20 mouse cellular contexts compared by ENCODE assay signal in the genomic region with DNA sequence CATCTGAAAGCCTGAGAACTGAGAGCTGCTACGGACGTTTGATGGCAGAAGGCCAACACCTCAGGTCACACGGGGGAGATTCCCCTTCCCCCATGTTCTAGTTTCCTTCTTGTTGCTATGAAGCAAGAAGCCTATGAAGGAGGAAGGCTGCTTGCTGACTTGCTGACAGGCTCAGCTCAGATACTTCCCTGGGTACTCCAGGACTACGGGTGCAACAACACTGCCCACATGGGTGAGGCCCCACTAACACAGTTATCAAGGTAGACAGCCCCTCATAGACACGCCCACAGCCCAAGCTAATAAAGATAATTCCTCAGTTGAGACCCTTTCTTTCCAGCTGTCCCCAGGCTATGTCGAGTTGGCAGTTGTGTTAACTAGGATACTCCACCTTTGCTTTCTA. TPM values are rescaled to one million over a fixed set of nuclear protein-coding genes. Genes with fewer than 3 reads are reported as not detected.
DNase-seq lines count a peak whose midpoint lies in the region; ATAC-seq and TF ChIP-seq lines count a peak whose summit lies in the region.
"Had no signal": no experiment of that assay in that cellular context is flagged by ENCODE, and none has a peak within 500 bp of the region (broad histone marks: within the 10 kb centered on the region; RNA-seq: fewer than 3 reads in every experiment).

No protein-coding gene starts in this region.

- ATAC-seq in heart, embryonic 11.5 days (replicated peaks; ENCODE audit: insufficient number of reproducible peaks, low FRiP score, low TSS enrichment): peak; percentile 83
- peak; percentile 45 for ATAC-seq in common myeloid progenitor, adult 5-6 weeks (replicated peaks; ENCODE audit: low read depth, poor library complexity, severe bottlenecking)
- ATAC-seq in liver, embryonic 14.5 days (ENCODE audit: insufficient read depth): peak; percentile 84
- no peak for ATAC-seq in kidney, embryonic 16.5 days (ENCODE audit: low FRiP score, low TSS enrichment)
- ATAC-seq in neural tube, embryonic 15.5 days (ENCODE audit: low FRiP score): no peak
- ATAC-seq: forebrain, embryonic 13.5 days had no signal

- no peak overlapping the region for H3K4me2 ChIP-seq in heart, embryonic 11.5 days
- H3K4me2 ChIP-seq in liver, embryonic 14.5 days (ENCODE audit: low read depth): peak overlapping the region; percentile 58
- no peak overlapping the region for H3K4me2 ChIP-seq in kidney, embryonic 16.5 days (replicated peaks; ENCODE audit: low read depth, low read length)
- H3K4me2 ChIP-seq in neural tube, embryonic 15.5 days: no peak overlapping the region
- H3K4me2 ChIP-seq: forebrain, embryonic 13.5 days; lung, embryonic 14.5 days; midbrain, embryonic 11.5 days had no signal

- H3K9me3 ChIP-seq in heart, embryonic 11.5 days (replicated peaks; ENCODE audit: control insufficient read depth, low read length): no peaks in the 10 kb centered on the region
- H3K9me3 ChIP-seq in liver, embryonic 14.5 days (ENCODE audit: control insufficient read depth, low read length): no peaks in the 10 kb centered on the region
- no peaks in the 10 kb centered on the region for H3K9me3 ChIP-seq in kidney, embryonic 16.5 days (ENCODE audit: low read length)
- no peaks in the 10 kb centered on the region for H3K9me3 ChIP-seq in neural tube, embryonic 15.5 days (replicated peaks)
- H3K9me3 ChIP-seq: forebrain, embryonic 13.5 days had no signal

- 29% methylated on average over 6 of the region's 6 CpGs for WGBS in heart, embryonic 11.5 days (ENCODE audit: insufficient replicate concordance)
- 23% methylated on average over 6 of the region's 6 CpGs for WGBS in liver, embryonic 14.5 days (ENCODE audit: insufficient replicate concordance)
- 55% methylated on average over 6 of the region's 6 CpGs for WGBS in kidney, embryonic 16.5 days
- 73% methylated on average over 6 of the region's 6 CpGs for WGBS in neural tube, embryonic 15.5 days

- H3K9ac ChIP-seq in heart, embryonic 11.5 days (ENCODE audit: low read depth, low read length): no peak overlapping the region
- H3K9ac ChIP-seq in liver, embryonic 14.5 days (replicated peaks): peak overlapping the region; percentile 54
- H3K9ac ChIP-seq in kidney, embryonic 16.5 days (replicated peaks; ENCODE audit: low read length): no peak overlapping the region
- no peak overlapping the region for H3K9ac ChIP-seq in neural tube, embryonic 15.5 days (replicated peaks)
- H3K9ac ChIP-seq: forebrain, embryonic 13.5 days; lung, embryonic 14.5 days had no signal

- no peaks in the 10 kb centered on the region for H3K36me3 ChIP-seq in heart, embryonic 11.5 days (ENCODE audit: control insufficient read depth, insufficient read depth, low read length)
- H3K36me3 ChIP-seq in liver, embryonic 14.5 days (replicated peaks; ENCODE audit: control insufficient read depth, insufficient read depth, low read depth): no peaks in the 10 kb centered on the region
- no peaks in the 10 kb centered on the region for H3K36me3 ChIP-seq in kidney, embryonic 16.5 days (ENCODE audit: insufficient read depth, low read length)
- H3K36me3 ChIP-seq in neural tube, embryonic 15.5 days: no peaks in the 10 kb centered on the region

- peaks cover 9% of the 10 kb centered on the region for H3K4me1 ChIP-seq in heart, embryonic 11.5 days (ENCODE audit: control insufficient read depth, insufficient read depth, low read length)
- H3K4me1 ChIP-seq in liver, embryonic 14.5 days (replicated peaks; ENCODE audit: control insufficient read depth in 2 of 2, insufficient read depth in 2 of 2, low read length in 1 of 2): peaks cover 29 to 31% of the 10 kb centered on the region in 2 experiments
- H3K4me1 ChIP-seq in kidney, embryonic 16.5 days (ENCODE audit: insufficient read depth, low read length): 0 out of 2 replicates have a peak, but pooled peaks cover 6% of the 10 kb centered on the region
- H3K4me1 ChIP-seq in neural tube, embryonic 15.5 days: no peaks in the 10 kb centered on the region
- H3K4me1 ChIP-seq: forebrain, embryonic 13.5 days had no signal

- H3K27ac ChIP-seq in heart, embryonic 11.5 days (ENCODE audit: low read depth, low read length): 0 out of 2 replicates have a peak overlapping the region, but pooled peaks have one; percentile 31
- H3K27ac ChIP-seq in liver, embryonic 14.5 days: peak overlapping the region; percentile 70
- no peak overlapping the region for H3K27ac ChIP-seq in kidney, embryonic 16.5 days (ENCODE audit: low read length)
- no peak overlapping the region for H3K27ac ChIP-seq in neural tube, embryonic 15.5 days (replicated peaks)
- H3K27ac ChIP-seq: forebrain, embryonic 13.5 days had no signal

- H3K27me3 ChIP-seq in heart, embryonic 11.5 days (ENCODE audit: control insufficient read depth, insufficient read depth, low read length): no peaks in the 10 kb centered on the region
- no peaks in the 10 kb centered on the region for H3K27me3 ChIP-seq in liver, embryonic 14.5 days (ENCODE audit: control insufficient read depth, insufficient read depth, low read length)
- H3K27me3 ChIP-seq in kidney, embryonic 16.5 days (ENCODE audit: insufficient read depth, low read length): no peaks in the 10 kb centered on the region
- no peaks in the 10 kb centered on the region for H3K27me3 ChIP-seq in neural tube, embryonic 15.5 days (replicated peaks)
- H3K27me3 ChIP-seq: forebrain, embryonic 13.5 days had no signal

- peak; percentile 54; the same call in 1 of the 2 replicates for TF ChIP-seq EP300 in liver, embryonic 14.5 days (IDR thresholded peaks at IDR 0.05; ENCODE audit: low read depth)

- no peak for TF ChIP-seq CTCF in liver, embryonic 14.5 days (IDR thresholded peaks at IDR 0.05; ENCODE audit: low read depth)

- DNase-seq in heart, postnatal 14 days: no peak
- DNase-seq in 416B (ENCODE audit: low read depth): peak; percentile 69
- DNase-seq in liver, embryonic 14.5 days (ENCODE audit: low read depth in 3 of 3, low spot score in 3 of 3): peak; percentile 42 to 58 (median 54)
- no peak for DNase-seq in frontal cortex, adult 2 months (ENCODE audit: extremely low spot score in 1 of 2, low spot score in 1 of 2)
- DNase-seq: cerebellum, adult 9-11 months; kidney, adult 18-20 months; lung, embryonic 14.5 days had no signal

- intact Hi-C loops in heart, postnatal 14 days (cut with DNase I): no loop called here

- no peak overlapping the region for H3K4me3 ChIP-seq in heart, embryonic 11.5 days (ENCODE audit: low read depth, low read length)
- peak overlapping the region in 1 of 2 experiments; percentile 21; a peak in 1 of 4 replicates for H3K4me3 ChIP-seq in liver, embryonic 14.5 days (ENCODE audit: insufficient read depth in 1 of 2, low read depth in 2 of 2, low read length in 2 of 2)
- no peak overlapping the region for H3K4me3 ChIP-seq in kidney, embryonic 16.5 days (ENCODE audit: low read length)
- no peak overlapping the region for H3K4me3 ChIP-seq in neural tube, embryonic 15.5 days (replicated peaks)
- H3K4me3 ChIP-seq: forebrain, embryonic 13.5 days had no signal

RNA-seq across cellular contexts. Expression of a gene that starts 2.6 kb away (rescaled TPM):
- not detected in 2 replicates for polyA plus RNA-seq in heart, embryonic 11.5 days (2014; fragmentation: Nextera tagmentation; extraction: Ambion mirVana)
- total RNA-seq in heart, postnatal 14 days (2021): under 1 TPM in 1 of 2 experiments, not detected in 1; 0.15 TPM
- total RNA-seq in common myeloid progenitor, adult 5-6 weeks (2017): 0.91 TPM in 1 of 2 replicates, not detected in the other
- not detected in 2 replicates for polyA plus RNA-seq in liver, embryonic 14.5 days (2012; rRNA removed)
- polyA plus RNA-seq in liver, embryonic 14.5 days (2014; fragmentation: Nextera tagmentation; extraction: Ambion mirVana): not detected in 2 replicates
- 0.14 TPM in 1 of 2 replicates, not detected in the other for polyA plus RNA-seq in kidney, embryonic 16.5 days (2015; fragmentation: Nextera tagmentation; extraction: Ambion mirVana)
- polyA plus RNA-seq in neural tube, embryonic 15.5 days (2015; fragmentation: Nextera tagmentation; extraction: Ambion mirVana): not detected in 2 replicates
- polyA plus RNA-seq in frontal cortex, adult 2 months (2012; rRNA removed): not detected in 2 replicates
- total RNA-seq: gastrocnemius, adult 8-10 months had no signal
- polyA plus RNA-seq: embryonic facial prominence, embryonic 11.5 days; forebrain, embryonic 13.5 days; hindbrain, embryonic 11.5 days; lung, embryonic 14.5 days; midbrain, embryonic 11.5 days; small intestine, adult 2 months had no signal

RNA-seq across cellular contexts. Expression of a gene that starts 31.7 kb away (rescaled TPM):
- 1.2 and 1.7 TPM in 2 replicates for polyA plus RNA-seq in heart, embryonic 11.5 days (2014; fragmentation: Nextera tagmentation; extraction: Ambion mirVana)
- total RNA-seq in heart, postnatal 14 days (2021): 1 to 10 TPM; 1.4 to 2.6 TPM
- total RNA-seq in common myeloid progenitor, adult 5-6 weeks (2017): 1.7 and 4.2 TPM in 2 replicates
- 0.06 and 0.27 TPM in 2 replicates for polyA plus RNA-seq in liver, embryonic 14.5 days (2012; rRNA removed)
- polyA plus RNA-seq in liver, embryonic 14.5 days (2014; fragmentation: Nextera tagmentation; extraction: Ambion mirVana): 0.15 TPM in 1 of 2 replicates, not detected in the other
- 0.31 and 1.1 TPM in 2 replicates for polyA plus RNA-seq in kidney, embryonic 16.5 days (2015; fragmentation: Nextera tagmentation; extraction: Ambion mirVana)
- polyA plus RNA-seq in neural tube, embryonic 15.5 days (2015; fragmentation: Nextera tagmentation; extraction: Ambion mirVana): 0.46 and 0.63 TPM in 2 replicates
- 0.48 and 0.64 TPM in 2 replicates for polyA plus RNA-seq in frontal cortex, adult 2 months (2012; rRNA removed)
- total RNA-seq: left cerebral cortex, postnatal 14 days had no signal
- polyA plus RNA-seq: brain, embryonic 14.5 days; small intestine, adult 2 months had no signal

RNA-seq across cellular contexts. Expression of a gene that starts 38.3 kb away (rescaled TPM):
- polyA plus RNA-seq in heart, embryonic 11.5 days (2014; fragmentation: Nextera tagmentation; extraction: Ambion mirVana): not detected in 2 replicates
- not detected for total RNA-seq in heart, postnatal 14 days (2021)
- 0.64 TPM in 1 of 2 replicates, not detected in the other for total RNA-seq in common myeloid progenitor, adult 5-6 weeks (2017)
- polyA plus RNA-seq in liver, embryonic 14.5 days (2012; rRNA removed): 0.45 and 0.52 TPM in 2 replicates
- 1.4 TPM in 2 replicates for polyA plus RNA-seq in liver, embryonic 14.5 days (2014; fragmentation: Nextera tagmentation; extraction: Ambion mirVana)
- polyA plus RNA-seq in kidney, embryonic 16.5 days (2015; fragmentation: Nextera tagmentation; extraction: Ambion mirVana): not detected in 2 replicates
- polyA plus RNA-seq in neural tube, embryonic 15.5 days (2015; fragmentation: Nextera tagmentation; extraction: Ambion mirVana): not detected in 2 replicates
- polyA plus RNA-seq in frontal cortex, adult 2 months (2012; rRNA removed): not detected in 2 replicates
- total RNA-seq: layer of hippocampus, adult 8-10 months; left cerebral cortex, postnatal 14 days had no signal
- polyA plus RNA-seq: brain, embryonic 14.5 days; embryonic facial prominence, embryonic 11.5 days; forebrain, embryonic 13.5 days; hindbrain, embryonic 11.5 days; lung, embryonic 14.5 days; midbrain, embryonic 11.5 days; small intestine, adult 2 months had no signal

Comparison
In these comparisons a context has a peak if more than half of its experiments do, and no peak if none do; other contexts are left out.
1. ATAC-seq: peak in heart, embryonic 11.5 days (single experiment), common myeloid progenitor, adult 5-6 weeks (single experiment) and liver, embryonic 14.5 days (single experiment); none in kidney, embryonic 16.5 days (single experiment) and neural tube, embryonic 15.5 days (single experiment).
2. H3K27ac ChIP-seq: peak in heart, embryonic 11.5 days (single experiment) and liver, embryonic 14.5 days (single experiment); none in kidney, embryonic 16.5 days (single experiment) and neural tube, embryonic 15.5 days (single experiment).
3. DNase-seq: peak in 416B (single experiment) and liver, embryonic 14.5 days (3 of 3); none in heart, postnatal 14 days (0 of 2) and frontal cortex, adult 2 months (0 of 2).